Mouse (Mus musculus): ENCODE data around the gene Pin1. TPM values are rescaled to one million over a fixed set of nuclear protein-coding genes. Genes with fewer than 3 reads are reported as not detected.

The Pin1 gene
- polyA plus RNA-seq, 1 experiment from 2014 or later, result 86.4 TPM

- Histone ChIP-seq H3K27me3 (ENCODE audit: poor library complexity, severe bottlenecking) (no peaks in the 10 kb centered on the region), H3K27ac (no peak overlapping the region), H3K36me3 (replicated peaks) (0 out of 2 replicates have a peak, but pooled peaks cover 6% of the 10 kb centered on the region), H3K4me1 (peaks cover 14% of the 10 kb centered on the region), H3K4me3 (no peak overlapping the region), H3K9me3 (peaks cover 14% of the 10 kb centered on the region; the same call in 1 of the 2 replicates)
- DNase-seq (ENCODE audit: extremely low spot score, low spot score), result no peak
- 74% methylated on average over 7 of the region's 7 CpGs for WGBS
Observed at GRCm38 (mm10) chr9:20715332-20715731, 63.4 kb downstream of the Pin1 start.

Other genes with a start within 250 kb of the Pin1 start
- gene Zfp26, start 191.9 kb upstream of the Pin1 start, polyA plus RNA-seq (2016; fragmentation: Nextera tagmentation; extraction: Ambion mirVana), result 25.6 and 27.3 TPM in 2 replicates
- 26.1 and 26.6 TPM in 2 replicates for gene Zfp426, start 159.3 kb upstream of the Pin1 start, polyA plus RNA-seq (2016; fragmentation: Nextera tagmentation; extraction: Ambion mirVana)
- gene Zfp266, start 130.7 kb upstream of the Pin1 start, polyA plus RNA-seq (2016; fragmentation: Nextera tagmentation; extraction: Ambion mirVana), result 134 and 139 TPM in 2 replicates
- 17.1 and 17.6 TPM in 2 replicates for gene Zfp846, start 70.8 kb upstream of the Pin1 start, polyA plus RNA-seq (2016; fragmentation: Nextera tagmentation; extraction: Ambion mirVana)
- gene Ubl5, start 9.2 kb upstream of the Pin1 start, polyA plus RNA-seq (2016; fragmentation: Nextera tagmentation; extraction: Ambion mirVana), result 356 and 383 TPM in 2 replicates
- 18.4 and 19.0 TPM in 2 replicates for gene Fbxl12, start 7.3 kb upstream of the Pin1 start, polyA plus RNA-seq (2016; fragmentation: Nextera tagmentation; extraction: Ambion mirVana)
- gene Olfm2, start 94.3 kb downstream of the Pin1 start, polyA plus RNA-seq (2016; fragmentation: Nextera tagmentation; extraction: Ambion mirVana), result 10.4 and 14.0 TPM in 2 replicates
- gene Col5a3, start 163.0 kb downstream of the Pin1 start, polyA plus RNA-seq (2016; fragmentation: Nextera tagmentation; extraction: Ambion mirVana), result 0.26 and 0.27 TPM in 2 replicates
- gene Rdh8, start 166.4 kb downstream of the Pin1 start, polyA plus RNA-seq (2016; fragmentation: Nextera tagmentation; extraction: Ambion mirVana), result not detected in 2 replicates
- 1.2 and 1.9 TPM in 2 replicates for gene A230050P20Rik, start 216.5 kb downstream of the Pin1 start, polyA plus RNA-seq (2016; fragmentation: Nextera tagmentation; extraction: Ambion mirVana)
- gene Angptl6, start 227.6 kb downstream of the Pin1 start, polyA plus RNA-seq (2016; fragmentation: Nextera tagmentation; extraction: Ambion mirVana), result 4.4 and 5.1 TPM in 2 replicates
- 107 and 108 TPM in 2 replicates for gene Ppan, start 236.1 kb downstream of the Pin1 start, polyA plus RNA-seq (2016; fragmentation: Nextera tagmentation; extraction: Ambion mirVana)
- 425 and 433 TPM in 2 replicates for gene Eif3g, start 246.5 kb downstream of the Pin1 start, polyA plus RNA-seq (2016; fragmentation: Nextera tagmentation; extraction: Ambion mirVana)